Mouse (Mus musculus) splenic B cell, adult 2 months (primary cell): ENCODE measurements around the gene Slc22a29.
"Not testable (repeated sequence)": the region's sequence is repeated elsewhere in the genome, so short reads cannot be mapped to it uniquely, and the experiment has no call there.

Experiments
- DNase-seq: peaks from one replicate; pipeline ENCODE4 v3.0.0-alpha.2; 2011; ENCODE audit warnings: low read depth, low spot score
- H3K27me3 ChIP-seq: 2 replicates; pipeline ENCODE4 v1.6.1; 2012; ENCODE audit warnings: mild to moderate bottlenecking, low read length, moderate library complexity, mixed read lengths; ENCODE audit not compliant: control insufficient read depth, poor library complexity, insufficient read depth, severe bottlenecking
- H3K36me3 ChIP-seq: 2 replicates; pipeline ENCODE4 v1.6.1; 2012; ENCODE audit warnings: mild to moderate bottlenecking, low read length, moderate library complexity, mixed read lengths; ENCODE audit not compliant: control insufficient read depth, poor library complexity, insufficient read depth, severe bottlenecking

Slc22a29 gene

DNA sequence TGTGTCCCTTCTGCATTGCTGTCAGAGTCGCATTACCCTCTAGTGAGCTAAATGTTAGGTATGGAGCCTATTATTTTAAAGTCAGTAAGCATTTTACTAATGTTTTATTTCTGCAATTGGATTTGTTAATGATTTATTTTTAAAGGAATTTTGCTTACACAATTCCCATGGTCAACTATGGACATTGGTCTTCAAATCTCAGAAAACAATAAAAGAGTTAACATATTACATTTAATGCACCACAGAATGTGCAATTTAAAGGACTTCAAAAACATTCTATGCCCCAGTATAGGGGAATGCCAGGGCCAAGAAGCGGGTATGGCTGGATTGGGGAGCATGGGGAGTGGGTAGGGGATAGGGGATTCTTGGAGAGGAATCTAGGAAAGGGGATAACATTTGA is at the start of gene Slc22a29:
Gene Slc22a29 (minus strand): TSS at position 101 of the 400 bp plus-strand sequence.
- DNase-seq = no peak
- no peaks in the 10 kb centered on the region for H3K27me3 ChIP-seq
- no peaks in the 10 kb centered on the region for H3K36me3 ChIP-seq

DNA sequence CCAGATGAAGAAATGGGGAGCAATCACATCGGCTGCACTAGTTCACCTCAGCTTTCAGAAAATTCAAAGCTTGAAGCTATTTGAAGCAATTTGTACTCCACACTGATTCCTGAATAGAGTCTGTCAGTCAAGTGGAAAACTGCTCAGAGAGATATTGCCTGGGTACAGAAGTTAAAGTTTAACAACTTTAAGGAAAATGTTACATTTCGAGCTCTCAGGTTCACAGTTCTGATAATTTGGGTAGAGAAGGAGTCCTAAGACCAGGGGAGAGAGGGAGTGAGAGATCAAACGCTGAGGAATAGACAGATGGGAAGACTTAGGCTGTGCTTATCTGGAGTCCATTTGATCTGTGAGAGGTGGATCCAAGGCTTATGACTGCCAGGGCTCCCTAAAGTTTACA is 46.6 kb upstream of the Slc22a29 start:
- no peak for DNase-seq
- Histone ChIP-seq H3K36me3 (no peaks in the 10 kb centered on the region), H3K27me3 (no peaks in the 10 kb centered on the region)

DNA sequence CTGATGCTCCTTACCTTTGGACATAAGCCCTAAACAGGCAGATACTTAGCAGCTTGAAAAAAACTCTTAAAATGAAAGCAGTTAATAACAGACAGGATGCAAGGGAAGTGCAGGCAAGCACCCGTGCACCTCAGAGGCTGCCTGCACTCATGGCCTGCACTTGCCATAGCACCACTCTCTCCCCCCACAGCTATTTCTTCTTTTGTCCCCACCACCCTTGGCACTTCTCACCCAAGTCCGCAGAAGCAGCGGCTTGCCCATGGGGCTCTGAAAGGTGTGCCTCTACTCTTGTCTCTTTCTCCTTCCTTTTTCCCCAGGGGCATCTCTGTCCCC is 34.0 kb upstream of the Slc22a29 start:
- H3K27me3 ChIP-seq = no peaks in the 10 kb centered on the region
- no peak for DNase-seq
- H3K36me3 ChIP-seq = no peaks in the 10 kb centered on the region

DNA sequence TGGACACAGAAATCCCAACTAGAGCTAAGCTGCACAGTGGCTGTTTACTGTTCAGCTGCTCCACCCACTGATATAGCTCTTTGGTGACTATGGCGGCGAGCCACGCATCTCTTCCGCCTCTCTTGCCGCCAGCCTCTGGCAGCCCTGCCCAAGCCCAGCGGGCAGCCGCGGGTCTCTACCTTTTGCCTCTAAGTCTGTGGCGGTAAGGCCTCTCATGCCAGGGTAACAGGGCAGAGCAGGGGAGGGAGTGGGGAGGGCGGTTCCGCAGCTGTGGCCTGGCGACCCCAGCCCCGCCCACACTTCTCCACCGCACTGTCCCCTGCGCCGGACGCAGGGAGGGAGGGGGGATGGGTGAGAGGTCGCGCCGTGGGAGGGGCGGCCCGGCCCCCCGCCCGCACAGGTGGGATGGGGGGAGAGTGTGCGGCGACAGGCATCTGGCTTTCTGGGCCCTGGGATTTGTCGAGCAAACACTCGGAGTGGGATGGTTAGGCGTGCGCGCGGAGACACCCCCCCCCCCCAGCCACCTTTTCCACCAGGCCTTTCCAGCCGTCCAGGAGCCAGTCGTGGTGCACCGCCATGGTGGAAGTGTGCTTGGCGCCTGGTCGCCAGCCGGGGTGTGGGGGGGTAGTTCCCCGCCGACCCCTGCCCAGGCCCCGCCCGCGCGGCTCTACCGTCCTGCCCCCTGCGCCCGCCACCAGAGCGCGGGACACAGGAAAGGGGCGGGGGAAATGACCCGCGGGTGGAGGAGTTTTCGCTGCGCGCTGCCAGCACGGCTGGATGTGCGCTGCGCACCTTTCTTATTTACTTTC is 33.4 kb upstream of the Slc22a29 start:
- Histone ChIP-seq H3K27me3 (no peaks in the 10 kb centered on the region), H3K36me3 (no peaks in the 10 kb centered on the region)
- peak; percentile 80 for DNase-seq

DNA sequence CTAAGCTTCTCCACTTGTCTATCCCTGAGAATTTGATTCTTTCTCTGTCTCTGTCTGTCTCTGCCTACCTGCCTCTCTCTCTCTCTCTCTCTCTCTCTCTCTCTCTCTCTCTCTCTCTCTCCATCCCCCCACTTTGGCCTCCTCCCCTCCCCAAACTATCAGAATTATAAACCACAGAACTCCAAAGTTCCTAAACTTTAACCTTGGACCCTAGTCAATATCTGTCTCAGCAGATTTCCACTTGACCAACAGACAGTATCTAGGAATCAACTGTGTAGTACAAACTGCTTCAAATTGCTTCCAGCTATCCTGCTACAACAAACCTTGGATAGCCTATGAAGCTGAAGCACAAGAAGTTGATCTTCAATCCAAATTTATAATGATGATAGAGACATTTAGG is 10.2 kb upstream of the Slc22a29 start:
- Histone ChIP-seq H3K27me3 (no peaks in the 10 kb centered on the region), H3K36me3 (no peaks in the 10 kb centered on the region)
- no peak for DNase-seq

DNA sequence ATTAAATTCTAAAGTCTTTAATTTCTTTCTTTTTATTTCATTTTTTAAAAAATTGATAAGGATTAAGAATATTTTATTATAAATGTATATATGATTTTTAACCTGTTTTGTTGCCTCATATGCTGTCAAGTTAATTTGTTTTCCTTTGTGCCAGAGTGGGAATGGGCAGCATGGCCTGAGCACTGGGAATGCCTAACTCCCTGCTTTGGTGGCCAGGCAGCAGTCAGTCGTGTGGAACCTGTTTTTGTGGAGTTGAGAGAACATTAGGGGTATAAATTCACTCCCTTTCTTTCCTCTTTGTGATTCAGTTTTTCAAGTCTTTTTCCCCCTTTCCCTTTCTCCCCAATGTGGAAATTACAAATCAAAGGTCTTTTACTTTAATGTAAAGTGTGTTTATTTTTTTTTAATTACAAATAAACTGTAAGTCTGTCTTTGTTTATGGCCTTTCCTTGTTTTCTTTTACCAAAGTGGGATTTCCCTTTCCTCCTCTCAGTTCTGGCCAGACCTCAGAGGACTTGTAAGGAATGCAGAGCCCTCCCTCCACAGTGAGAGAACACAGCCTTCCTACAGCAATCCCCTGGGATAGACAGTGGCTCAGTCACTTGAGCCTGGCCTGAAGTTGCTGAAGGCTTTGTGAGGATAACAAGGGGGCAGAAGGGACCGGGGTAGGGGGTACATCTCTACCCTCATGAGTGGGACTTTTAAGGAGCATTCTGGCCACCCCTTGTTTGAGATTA is 69.7 kb downstream of the Slc22a29 start:
- DNase-seq = no peak
- no peaks in the 10 kb centered on the region for H3K27me3 ChIP-seq
- no peaks in the 10 kb centered on the region for H3K36me3 ChIP-seq

DNA sequence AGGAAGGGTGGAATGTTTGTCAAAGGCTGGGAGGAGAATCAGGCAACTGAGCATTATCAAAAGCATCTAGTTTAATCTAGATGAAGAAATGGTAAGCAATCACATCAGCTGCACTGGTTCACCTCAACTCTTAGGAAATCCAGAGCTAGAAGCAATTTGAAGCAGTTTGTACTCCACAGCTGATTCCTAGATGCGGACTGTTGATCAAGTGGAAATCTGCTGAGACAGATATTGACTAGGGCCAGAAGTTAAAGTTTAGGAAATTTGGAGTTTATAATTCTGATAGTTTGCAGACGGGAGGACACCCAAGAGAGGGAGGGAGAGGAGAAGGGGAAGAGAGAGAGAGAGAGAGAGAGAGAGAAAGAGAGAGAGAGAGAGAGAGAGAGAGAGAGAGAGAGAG is 76.0 kb downstream of the Slc22a29 start:
- H3K27me3 ChIP-seq, DNase-seq, H3K36me3 ChIP-seq: not testable (repeated sequence)

DNA sequence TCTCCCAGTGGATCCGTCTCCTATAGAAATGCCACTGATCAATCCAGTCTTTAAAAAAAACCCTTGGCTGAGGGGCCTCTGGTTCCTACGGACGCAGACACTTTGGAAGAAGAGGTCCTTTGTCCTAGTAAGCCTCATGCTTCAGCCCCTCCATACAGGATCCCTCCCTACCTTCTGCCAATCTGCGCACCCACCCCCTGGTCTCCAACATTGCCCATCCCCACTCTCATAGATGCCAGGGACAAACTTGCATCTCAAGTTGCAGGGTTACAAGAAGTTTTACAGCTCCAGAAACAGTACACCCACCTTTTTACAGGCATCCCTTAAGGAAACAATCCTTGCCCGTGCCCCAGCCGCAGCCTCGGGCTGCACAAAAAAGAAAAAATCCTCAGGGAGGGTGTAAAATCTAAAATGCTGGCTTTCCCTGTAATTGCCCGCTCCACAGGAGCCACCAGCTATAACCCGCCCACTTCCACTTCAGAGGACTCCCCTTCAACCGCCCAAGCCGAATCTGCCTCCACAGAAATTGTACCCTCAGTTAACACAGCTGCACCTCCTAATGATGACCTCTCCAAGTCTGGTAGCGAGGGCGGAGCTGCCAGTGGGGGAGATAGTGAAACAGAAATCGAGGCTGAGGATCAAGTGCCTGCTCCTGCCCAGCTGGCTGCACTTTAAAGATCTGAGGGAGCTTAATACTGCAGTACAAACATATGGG is 84.4 kb downstream of the Slc22a29 start:
- H3K36me3 ChIP-seq, DNase-seq, H3K27me3 ChIP-seq: not testable (repeated sequence)

DNA sequence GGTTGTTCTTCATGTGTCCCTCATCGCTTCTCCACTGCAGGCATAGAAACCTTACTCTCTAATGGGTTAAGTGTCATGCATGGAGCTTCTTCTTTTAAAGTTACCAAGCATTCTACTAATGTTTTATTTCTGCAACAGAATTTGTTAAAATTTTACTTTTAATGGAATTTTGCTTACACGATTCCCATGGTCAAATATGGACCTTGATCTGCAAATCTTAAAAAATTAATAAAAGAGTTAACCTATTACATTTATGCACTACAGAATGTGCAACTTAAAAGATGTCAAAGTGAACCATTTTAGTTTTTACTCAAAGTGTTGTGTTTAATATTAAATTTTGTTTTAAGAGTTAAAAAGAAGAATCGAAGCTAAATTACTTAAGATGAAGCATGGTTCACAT is 86.8 kb downstream of the Slc22a29 start, which contains the start of gene Slc22a28:
Gene Slc22a28 (minus strand): TSS at position 102 of the 400 bp plus-strand sequence.
- not testable (repeated sequence) for H3K27me3 ChIP-seq, DNase-seq, H3K36me3 ChIP-seq
